Mouse (Mus musculus) retina, postnatal 1 day (tissue): ENCODE results near the gene Clhc1.
"Not testable (repeated sequence)": the region's sequence is repeated elsewhere in the genome, so short reads cannot be mapped to it uniquely, and the experiment has no call there.

Source experiments
- DNase-seq: peaks from one replicate; pipeline ENCODE4 v3.0.0-alpha.2; 2012

The Clhc1 gene

DNA sequence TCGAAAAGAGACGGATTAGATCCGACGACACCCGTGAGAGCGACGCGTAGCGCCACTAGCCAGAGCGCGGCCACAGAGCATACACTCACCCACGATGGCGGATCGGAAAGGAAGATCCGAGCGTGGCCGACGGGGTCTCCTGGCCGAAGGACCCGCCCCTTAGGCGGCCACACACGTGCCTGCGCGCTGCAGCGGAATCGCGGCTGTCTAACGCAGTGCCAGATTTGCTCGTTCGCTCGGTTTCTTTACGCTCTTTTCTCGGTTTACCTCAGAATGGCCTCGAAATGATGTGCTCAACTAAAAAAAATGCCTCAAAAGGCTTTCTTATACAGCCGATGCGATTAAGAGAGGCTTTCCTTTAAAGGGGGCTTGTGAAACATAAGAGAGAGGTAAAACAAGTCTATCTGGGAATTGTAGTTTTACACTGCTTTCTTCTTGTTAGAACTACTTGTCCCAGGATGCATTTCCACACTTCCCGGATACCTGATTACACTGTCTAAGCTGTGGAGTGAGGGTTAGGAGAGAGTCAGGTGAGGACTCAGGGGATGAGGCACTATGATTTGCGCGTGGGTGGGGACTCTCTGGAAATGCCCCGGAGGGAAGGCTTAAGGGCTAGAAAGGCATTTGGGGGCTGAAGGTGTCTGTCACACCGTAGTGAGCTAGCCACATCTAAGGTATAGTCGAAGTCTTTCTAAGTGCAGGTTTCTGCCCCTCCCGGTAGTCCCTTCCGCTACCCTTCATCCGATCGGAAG, at the start of gene Clhc1, which contains the start of gene Rps27a:
Gene Clhc1, plus strand, starts transcription at position 199 of the 752 bp plus-strand sequence.
Gene Rps27a, minus strand, starts transcription at position 358 of the 752 bp plus-strand sequence.
- peak; percentile 95 for DNase-seq

GRCm38 (mm10) chr11:29503948-29504893, 43.5 kb upstream of the Clhc1 start:
- no peak for DNase-seq

DNA sequence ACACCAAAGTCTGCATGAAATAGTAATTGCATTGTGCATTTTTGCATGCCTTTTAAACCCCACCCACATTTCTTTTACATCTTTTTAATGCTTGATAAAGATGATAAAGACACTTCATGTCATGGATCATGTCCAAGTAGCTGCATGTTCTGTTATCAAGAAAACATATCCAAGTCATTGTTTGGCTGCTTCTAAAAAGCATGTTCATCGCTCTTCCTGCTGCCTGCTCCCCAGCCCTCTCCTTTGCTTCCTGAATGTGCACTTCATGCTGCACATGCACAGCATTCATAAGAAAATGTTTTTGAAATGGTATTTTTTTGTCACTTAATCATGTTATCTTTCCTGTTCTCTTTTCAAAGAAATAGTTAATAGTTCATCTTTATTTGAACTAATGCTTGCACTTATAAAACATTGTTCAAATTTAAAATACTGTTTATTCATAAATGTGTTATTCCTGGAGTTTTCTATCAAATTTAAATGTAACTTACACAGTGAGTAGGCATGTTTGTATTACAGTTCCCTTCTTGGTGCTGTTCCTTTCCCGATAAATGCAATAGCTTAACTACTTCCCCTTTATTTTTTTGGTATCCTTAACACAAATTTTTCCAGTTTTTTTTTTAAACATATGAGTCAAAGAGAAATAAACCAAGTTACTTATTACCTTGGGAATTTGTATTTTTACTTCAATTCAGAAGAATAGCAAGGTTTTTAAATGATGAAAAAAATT, 42.7 kb upstream of the Clhc1 start:
- no peak for DNase-seq

DNA sequence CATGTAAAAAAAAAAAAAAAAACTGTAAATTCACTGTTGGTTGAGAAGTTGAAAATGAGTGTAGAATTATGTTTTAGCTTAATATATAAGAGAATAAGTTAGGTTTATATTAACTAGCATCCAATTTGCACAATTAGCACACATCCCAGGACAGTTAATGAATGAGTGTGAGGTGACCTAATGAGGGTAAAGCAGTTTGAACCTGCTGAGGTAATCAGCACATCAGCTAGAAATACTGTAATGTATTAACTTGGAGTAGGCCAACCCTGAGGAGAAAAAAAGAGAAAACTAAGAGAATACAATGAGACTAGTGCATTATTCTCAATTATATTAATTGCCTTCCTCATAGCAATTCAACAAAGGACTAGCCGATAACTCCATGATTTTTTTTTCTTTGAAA, 38.3 kb upstream of the Clhc1 start:
- DNase-seq = no peak

DNA sequence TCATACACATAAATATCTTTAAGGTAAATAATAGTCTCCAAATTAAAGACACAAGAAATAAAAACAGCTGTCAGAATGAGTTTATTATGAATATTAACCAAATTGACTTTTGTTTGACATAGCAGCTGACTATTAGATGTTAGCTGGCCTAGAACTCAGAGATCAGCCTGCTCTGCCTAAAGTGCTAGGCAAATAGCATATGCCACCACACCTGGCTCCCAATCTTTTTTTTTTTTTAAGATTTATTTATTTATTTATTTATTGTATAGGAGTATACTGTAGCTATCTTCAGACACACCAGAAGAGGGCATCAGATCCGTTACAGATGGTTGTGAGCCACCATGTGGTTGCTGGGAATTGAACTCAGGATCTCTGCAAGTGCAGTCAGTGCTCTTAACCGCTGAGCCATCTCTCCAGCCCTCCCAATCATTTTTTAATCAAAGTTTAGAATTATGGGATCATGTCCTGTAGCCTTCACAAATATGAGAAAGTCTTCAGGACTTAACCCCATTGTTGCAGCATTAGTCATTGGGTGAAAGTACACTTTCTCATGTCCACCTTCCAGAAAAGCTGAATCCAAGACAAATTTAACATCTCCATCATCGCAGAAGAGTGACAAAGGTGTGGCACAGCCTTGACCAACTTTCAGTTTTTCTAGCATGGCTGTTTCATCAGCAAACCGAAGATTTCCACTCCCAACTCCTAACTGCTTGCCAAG, 34.8 kb upstream of the Clhc1 start:
- DNase-seq = no peak

DNA sequence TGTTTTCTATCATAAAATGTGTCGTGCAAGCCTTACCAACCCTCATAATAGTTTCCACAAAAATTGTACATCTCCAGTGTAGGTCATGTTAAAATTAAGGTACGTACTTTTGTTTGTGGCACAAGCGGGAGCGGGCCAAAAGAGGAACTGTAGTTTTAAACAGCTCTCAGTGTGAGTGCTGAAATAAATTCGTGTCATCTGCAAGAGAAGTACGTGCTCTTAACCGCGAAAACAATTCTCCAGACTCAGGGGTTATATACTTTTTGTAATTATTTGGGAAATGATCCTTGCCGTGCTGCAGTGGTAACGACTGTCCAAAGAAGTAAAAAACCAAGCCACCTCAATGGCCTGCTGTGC, 33.4 kb upstream of the Clhc1 start:
- peak; percentile 3 for DNase-seq

DNA sequence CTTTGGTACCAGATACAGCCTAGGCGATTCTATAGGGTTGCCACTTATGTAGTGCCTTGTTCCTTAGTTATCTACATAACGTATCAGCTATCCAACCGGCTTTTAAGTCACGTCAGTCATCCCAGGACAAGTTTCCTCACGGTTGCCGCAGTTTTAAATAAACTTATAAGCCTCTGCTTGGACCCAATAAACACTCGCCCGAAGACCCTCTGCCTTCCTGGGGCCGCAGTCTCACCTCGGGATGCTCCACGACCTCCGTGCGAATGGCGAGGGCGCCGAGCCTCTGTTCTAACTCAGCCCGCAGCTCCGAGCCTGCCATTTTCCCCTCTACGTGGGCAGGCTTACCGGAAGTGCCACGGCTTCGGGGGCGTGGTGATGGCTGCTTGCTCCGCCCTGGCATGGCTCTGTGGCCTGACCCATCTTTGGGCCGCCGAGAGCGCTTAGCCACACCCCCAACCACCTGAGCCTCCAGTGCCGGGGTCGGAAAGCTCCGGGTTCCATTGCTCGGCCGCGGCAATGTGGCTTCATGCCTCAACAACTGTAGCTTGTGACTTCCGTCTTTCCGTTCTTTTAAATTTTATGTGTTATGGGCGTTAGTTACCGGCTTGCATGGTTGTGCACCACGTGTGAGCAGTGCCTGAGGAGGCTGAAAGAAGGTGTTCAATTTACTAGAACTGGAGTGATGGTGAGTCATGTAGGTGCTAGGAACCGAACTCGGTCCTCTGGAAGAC, 32.9 kb upstream of the Clhc1 start, which contains the start of gene Prorsd1:
Gene Prorsd1, minus strand, starts transcription at position 352 of the 731 bp plus-strand sequence.
- DNase-seq = peak; percentile 94

DNA sequence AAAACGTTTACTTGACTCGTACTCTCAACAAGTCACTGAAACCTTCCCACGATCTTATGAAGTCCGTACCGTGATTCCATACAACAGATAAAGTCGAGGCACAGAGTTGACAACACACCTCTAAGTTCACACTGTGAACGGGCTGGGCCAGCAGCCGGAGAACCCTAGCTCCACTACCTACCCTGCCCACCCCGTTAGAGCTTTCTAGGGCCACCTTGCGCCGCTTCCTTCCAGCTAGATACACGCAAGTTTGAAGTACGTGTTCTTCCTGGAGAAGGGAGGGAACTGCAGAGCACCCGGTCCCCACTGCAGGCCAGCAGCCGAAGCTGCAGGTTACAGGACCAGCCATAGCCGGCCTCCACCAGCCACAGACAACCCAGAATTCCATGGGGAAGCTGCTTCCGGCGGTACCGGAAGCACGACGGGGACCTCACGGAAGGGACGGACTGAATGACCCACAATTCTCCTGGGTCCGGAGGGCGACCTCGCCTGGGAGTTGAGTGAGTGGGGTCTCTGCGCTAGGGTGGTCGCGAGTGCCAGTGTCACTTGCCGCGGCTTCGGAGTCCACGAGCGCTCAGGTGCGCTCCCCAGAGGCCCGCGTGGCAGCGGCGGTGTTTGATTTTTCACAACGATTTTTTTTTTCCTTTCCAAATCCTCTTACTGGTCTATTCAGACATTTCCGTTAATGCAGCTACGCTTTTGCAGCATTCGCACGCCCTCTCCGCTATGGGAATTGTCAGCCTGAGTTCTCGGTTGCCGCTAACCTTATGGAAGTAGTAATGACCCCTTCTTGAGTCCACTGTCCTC, 21.6 kb upstream of the Clhc1 start, which contains the start of gene Mtif2:
Gene Mtif2, plus strand, starts transcription at position 421 of the 807 bp plus-strand sequence.
- DNase-seq = peak; percentile 94

GRCm38 (mm10) chr11:29538201-29538600, 9.5 kb upstream of the Clhc1 start:
- DNase-seq = no peak

GRCm38 (mm10) chr11:29544225-29544945, 3.4 kb upstream of the Clhc1 start:
- no peak for DNase-seq

DNA sequence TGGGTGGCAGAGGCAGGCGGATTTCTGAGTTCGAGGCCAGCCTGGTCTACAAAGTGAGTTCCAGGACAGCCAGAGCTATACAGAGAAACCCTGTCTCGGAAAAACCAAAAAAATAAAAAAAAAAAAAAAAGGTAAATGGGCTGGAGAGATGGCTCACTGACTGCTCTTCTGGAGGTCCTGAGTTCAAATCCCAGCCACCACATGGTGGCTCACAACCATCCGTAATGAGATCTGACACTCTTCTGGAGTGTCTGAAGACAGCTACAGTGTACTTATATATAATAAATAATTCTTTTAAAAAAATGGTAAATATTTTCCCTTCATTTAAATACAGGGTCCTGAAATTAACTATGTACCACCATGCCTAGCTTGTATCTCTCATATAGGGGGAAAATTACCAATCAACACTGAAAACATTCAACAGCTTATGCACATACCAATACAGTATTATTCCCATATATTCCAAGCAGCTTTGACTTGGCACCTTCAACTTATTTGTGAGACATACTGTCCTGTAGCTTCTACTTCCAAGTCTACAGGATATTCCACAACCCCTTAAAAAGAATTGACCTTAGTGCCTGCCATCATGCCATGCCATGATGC, 2.5 kb upstream of the Clhc1 start:
- DNase-seq = not testable (repeated sequence)

- not testable (repeated sequence) for DNase-seq
Measured at GRCm38 (mm10) chr11:29546297-29546696, 1.5 kb upstream of the Clhc1 start.

- DNase-seq = no peak
Measured at GRCm38 (mm10) chr11:29546762-29547161, 988 bp upstream of the Clhc1 start.

DNA sequence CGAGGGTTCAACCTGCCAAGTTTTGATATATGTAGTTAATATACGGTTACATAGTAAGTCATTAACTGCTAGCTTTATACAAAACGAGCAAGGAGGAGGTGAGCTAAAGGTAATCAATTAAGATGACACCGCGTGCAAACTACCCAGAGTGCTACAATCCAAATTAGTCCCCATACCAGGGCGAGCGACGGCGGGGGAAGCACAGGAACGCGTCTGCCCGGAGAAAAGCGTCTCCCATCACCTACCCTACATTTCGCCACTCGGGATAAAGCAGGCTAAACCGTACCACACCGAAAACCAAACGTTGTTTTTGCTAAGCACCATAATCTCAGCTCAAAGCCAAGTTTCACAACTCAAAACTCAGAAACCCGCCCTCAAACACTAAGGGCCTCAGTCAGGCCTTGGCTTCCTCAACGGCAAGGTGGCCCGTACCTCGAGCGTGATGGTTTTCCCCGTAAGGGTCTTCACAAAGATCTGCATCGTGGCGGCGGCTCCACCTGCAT, 450 bp upstream of the Clhc1 start:
- DNase-seq = no peak

DNA sequence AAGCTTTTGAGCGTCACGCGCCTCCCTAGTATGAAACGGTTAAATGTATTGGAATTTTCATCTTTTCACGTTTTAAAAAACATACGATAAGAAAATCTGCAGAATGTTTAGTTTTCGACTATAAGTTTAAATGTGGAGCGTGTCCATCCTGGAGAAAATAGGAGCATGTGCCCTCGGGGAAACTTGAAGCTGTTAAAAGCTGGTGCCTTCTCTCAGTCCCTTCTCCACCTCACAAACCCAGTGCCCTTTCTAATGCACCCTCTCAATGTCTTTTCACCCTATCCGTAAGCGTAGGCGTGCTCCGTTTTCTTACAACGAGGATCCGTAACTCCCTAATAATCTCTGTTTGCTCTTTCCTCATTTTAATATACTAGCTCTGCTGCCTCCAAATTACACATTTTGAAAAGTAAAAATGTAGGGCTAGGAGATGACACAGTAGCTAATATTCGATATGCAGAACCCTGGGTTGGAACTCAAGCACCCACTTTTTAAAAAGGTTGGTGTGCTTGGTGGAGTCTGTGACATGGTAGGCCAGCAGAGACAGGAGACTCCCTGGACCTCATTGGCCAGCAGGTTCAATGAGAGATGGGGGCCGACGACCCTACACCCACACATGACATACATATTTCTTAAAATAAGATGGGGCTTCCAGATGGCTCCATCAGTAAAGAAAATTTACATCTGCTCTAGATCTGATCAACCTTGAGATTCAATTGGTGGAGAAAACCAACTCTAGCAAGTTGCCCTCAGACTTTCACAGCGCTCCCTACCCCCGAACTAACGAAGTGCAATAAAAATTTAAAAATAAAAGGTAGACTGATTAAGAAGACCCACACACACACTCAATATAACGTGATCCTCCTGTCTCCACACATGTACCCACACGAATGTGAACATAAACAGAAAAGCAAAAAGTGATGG, 1.0 kb downstream of the Clhc1 start:
- DNase-seq = no peak

GRCm38 (mm10) chr11:29549425-29549778, 1.7 kb downstream of the Clhc1 start:
- no peak for DNase-seq

- no peak for DNase-seq
Measured at GRCm38 (mm10) chr11:29560452-29560851, 12.7 kb downstream of the Clhc1 start.

DNA sequence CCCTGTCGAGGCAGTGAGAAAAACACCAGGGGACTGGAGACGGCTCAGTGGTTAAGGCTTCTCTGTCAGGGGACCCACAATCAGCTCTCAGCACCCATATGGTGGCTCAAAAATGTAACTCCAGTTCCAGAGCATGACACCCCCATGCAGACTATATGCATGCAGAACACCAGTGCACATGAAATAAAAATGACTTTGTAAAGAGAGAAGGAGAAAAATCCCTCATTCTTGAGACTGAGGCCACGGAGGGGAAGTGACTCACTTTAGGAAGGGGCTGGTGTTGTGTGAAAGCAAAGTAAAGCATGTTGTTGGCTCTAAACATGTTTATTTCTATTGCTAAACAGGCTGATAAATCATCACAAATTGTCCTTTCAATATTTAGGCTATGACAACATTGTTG, 13.2 kb downstream of the Clhc1 start:
- DNase-seq = no peak
